Mouse (Mus musculus) Muller cell, postnatal 12 days (primary cell): ENCODE results near the gene Fermt2.
A peak's percentile ranks its signal among the peaks of the same experiment; 100 is the strongest.
"Not testable (repeated sequence)": the region's sequence is repeated elsewhere in the genome, so short reads cannot be mapped to it uniquely, and the experiment has no call there.

ENCODE experiments used
- DNase-seq: peaks from one replicate; pipeline ENCODE4 v3.0.0-alpha.2; 2015; ENCODE audit errors: inconsistent ontology term

Fermt2 gene

GRCm38 (mm10) chr14:45507923-45508322 is 22.0 kb downstream of the Fermt2 start:
- DNase-seq, result no peak

GRCm38 (mm10) chr14:45507447-45507846 is 22.5 kb downstream of the Fermt2 start:
- no peak for DNase-seq

- peak; percentile 31 for DNase-seq
Measured at GRCm38 (mm10) chr14:45507032-45507431, 22.9 kb downstream of the Fermt2 start.

- DNase-seq, result no peak
Measured at GRCm38 (mm10) chr14:45506165-45506564, 23.8 kb downstream of the Fermt2 start.

- no peak for DNase-seq
Measured at GRCm38 (mm10) chr14:45504422-45505113, 25.4 kb downstream of the Fermt2 start.

- no peak for DNase-seq
Measured at GRCm38 (mm10) chr14:45503934-45504333, 26.0 kb downstream of the Fermt2 start.

GRCm38 (mm10) chr14:45500052-45500451 is 29.9 kb downstream of the Fermt2 start:
- no peak for DNase-seq

- DNase-seq, result no peak
Measured at GRCm38 (mm10) chr14:45497116-45497515, 32.8 kb downstream of the Fermt2 start.

GRCm38 (mm10) chr14:45495810-45496209 is 34.1 kb downstream of the Fermt2 start:
- not testable (repeated sequence) for DNase-seq

- DNase-seq, result no peak
Measured at GRCm38 (mm10) chr14:45493891-45494290, 36.0 kb downstream of the Fermt2 start.

- no peak for DNase-seq
Measured at GRCm38 (mm10) chr14:45492668-45493067, 37.2 kb downstream of the Fermt2 start.

- peak; percentile 82 for DNase-seq
Measured at GRCm38 (mm10) chr14:45492038-45492437, 37.9 kb downstream of the Fermt2 start.

GRCm38 (mm10) chr14:45487201-45487600 is 42.7 kb downstream of the Fermt2 start:
- not testable (repeated sequence) for DNase-seq

- not testable (repeated sequence) for DNase-seq
Measured at GRCm38 (mm10) chr14:45483361-45483760, 46.6 kb downstream of the Fermt2 start.

GRCm38 (mm10) chr14:45478977-45479806 is 50.7 kb downstream of the Fermt2 start:
- peak; percentile 47 for DNase-seq

- peak; percentile 22 for DNase-seq
Measured at GRCm38 (mm10) chr14:45478515-45478914, 51.4 kb downstream of the Fermt2 start.

GRCm38 (mm10) chr14:45477651-45478050 is 52.3 kb downstream of the Fermt2 start:
- peak; percentile 95 for DNase-seq

- DNase-seq, result no peak
Measured at GRCm38 (mm10) chr14:45476990-45477389, 52.9 kb downstream of the Fermt2 start.

- DNase-seq, result no peak
Measured at GRCm38 (mm10) chr14:45472536-45472935, 57.4 kb downstream of the Fermt2 start.

GRCm38 (mm10) chr14:45469446-45469845 is 60.5 kb downstream of the Fermt2 start:
- DNase-seq, result no peak

- DNase-seq, result not testable (repeated sequence)
Measured at GRCm38 (mm10) chr14:45466371-45466770, 63.5 kb downstream of the Fermt2 start.

- DNase-seq, result no peak
Measured at GRCm38 (mm10) chr14:45464036-45465035, 65.6 kb downstream of the Fermt2 start.
